Mouse (Mus musculus): Measurements from ENCODE around the gene Bloc1s3. TPM values are rescaled to one million over a fixed set of nuclear protein-coding genes. Genes with fewer than 3 reads are reported as not detected.

Gene Bloc1s3
- total RNA-seq, 2 experiments from 2014 or later, result 7.7 to 8.1 TPM

- no peak for DNase-seq (ENCODE audit: low spot score in 2 of 2)
These were observed 24.9 kb downstream of the Bloc1s3 start for GRCm38 (mm10) chr7:19483281-19483680.

GRCm38 (mm10) chr7:19477624-19478384 lies 30.4 kb downstream of the Bloc1s3 start:
- no peak for DNase-seq (ENCODE audit: low spot score in 2 of 2)

GRCm38 (mm10) chr7:19477084-19477483 lies 31.1 kb downstream of the Bloc1s3 start:
- DNase-seq (ENCODE audit: low spot score in 2 of 2), result no peak

- peak; percentile 60 to 64 for DNase-seq (ENCODE audit: low spot score in 2 of 2)
These were observed 34.2 kb downstream of the Bloc1s3 start for GRCm38 (mm10) chr7:19473875-19474443.

- DNase-seq (ENCODE audit: low spot score in 2 of 2), result no peak
These were observed 35.8 kb downstream of the Bloc1s3 start for GRCm38 (mm10) chr7:19472403-19472802.

GRCm38 (mm10) chr7:19470308-19470707 lies 37.9 kb downstream of the Bloc1s3 start:
- DNase-seq (ENCODE audit: low spot score in 2 of 2), result no peak

GRCm38 (mm10) chr7:19469404-19469803 lies 38.8 kb downstream of the Bloc1s3 start:
- DNase-seq (ENCODE audit: low spot score in 2 of 2), result no peak

GRCm38 (mm10) chr7:19468279-19468678 lies 39.9 kb downstream of the Bloc1s3 start:
- DNase-seq (ENCODE audit: low spot score in 2 of 2), result no peak

GRCm38 (mm10) chr7:19467638-19468037 lies 40.5 kb downstream of the Bloc1s3 start:
- DNase-seq (ENCODE audit: low spot score in 2 of 2), result no peak

GRCm38 (mm10) chr7:19466602-19467145 lies 41.5 kb downstream of the Bloc1s3 start:
- no peak for DNase-seq (ENCODE audit: low spot score in 2 of 2)

- no peak for DNase-seq (ENCODE audit: low spot score in 2 of 2)
These were observed 43.5 kb downstream of the Bloc1s3 start for GRCm38 (mm10) chr7:19464367-19465307.

- no peak for DNase-seq (ENCODE audit: low spot score in 2 of 2)
These were observed 45.2 kb downstream of the Bloc1s3 start, which contains the start of gene Exoc3l2 for GRCm38 (mm10) chr7:19462884-19463381. Exoc3l2 (plus strand) TSS chr7:19463331.

GRCm38 (mm10) chr7:19462443-19462842 lies 45.7 kb downstream of the Bloc1s3 start:
- no peak for DNase-seq (ENCODE audit: low spot score in 2 of 2)

GRCm38 (mm10) chr7:19461488-19461887 lies 46.7 kb downstream of the Bloc1s3 start:
- peak; percentile 47 to 61 for DNase-seq (ENCODE audit: low spot score in 2 of 2)

- no peak for DNase-seq (ENCODE audit: low spot score in 2 of 2)
These were observed 47.7 kb downstream of the Bloc1s3 start for GRCm38 (mm10) chr7:19460500-19460899.

GRCm38 (mm10) chr7:19459144-19459870 lies 48.9 kb downstream of the Bloc1s3 start:
- no peak for DNase-seq (ENCODE audit: low spot score in 2 of 2)

GRCm38 (mm10) chr7:19458591-19459111 lies 49.5 kb downstream of the Bloc1s3 start, which contains the start of gene Mark4:
Mark4 (minus strand) TSS chr7:19458821.
- DNase-seq (ENCODE audit: low spot score in 2 of 2), result peak; percentile 59

GRCm38 (mm10) chr7:19458072-19458486 lies 50.1 kb downstream of the Bloc1s3 start:
- DNase-seq (ENCODE audit: low spot score in 2 of 2), result no peak

- no peak for DNase-seq (ENCODE audit: low spot score in 2 of 2)
These were observed 50.6 kb downstream of the Bloc1s3 start for GRCm38 (mm10) chr7:19457414-19458071.

Data from adrenal gland, postnatal 4 days (tissue).